Mouse (Mus musculus) stomach, postnatal 0 days (tissue): ENCODE measurements at regions not wholly inside any gene's neighbourhood (a gene's known extent, or its start where the extent isn't known, plus 50 kb on each side); places are given as distances from the start of the nearest gene placed in this dataset.
A peak's percentile ranks its signal among the peaks of the same experiment; 100 is the strongest.

ENCODE experiments used
- ATAC-seq: fragments of 200-750 bp; cut with Nextera tagmentation; 2 replicates; pipeline ENCODE4 v1.8.0; 2017; ENCODE audit not compliant: low FRiP score, low TSS enrichment
- DNase-seq: peaks from one replicate; pipeline ENCODE4 v3.0.0-alpha.2; 2016; ENCODE audit warnings: low spot score
- H3K27ac ChIP-seq: fragments of 300-500 bp; sonication (generic); replicated peaks from 2 replicates; pipeline ENCODE4 v1.5.1; 2014; ENCODE audit warnings: mild to moderate bottlenecking, control low read depth
- H3K27me3 ChIP-seq: fragments of 300-500 bp; sonication (generic); 2 replicates; pipeline ENCODE4 v1.6.1; 2014; ENCODE audit warnings: low read length; ENCODE audit not compliant: control insufficient read depth, insufficient read depth
- H3K36me3 ChIP-seq: fragments of 300-500 bp; sonication (generic); 2 replicates; pipeline ENCODE4 v1.6.1; 2014; ENCODE audit warnings: low read length, mixed read lengths; ENCODE audit not compliant: control insufficient read depth, insufficient read depth
- H3K4me1 ChIP-seq: fragments of 300-500 bp; sonication (generic); replicated peaks from 2 replicates; pipeline ENCODE4 v1.6.1; 2014; ENCODE audit warnings: antibody characterized with exemption; ENCODE audit not compliant: control insufficient read depth, insufficient read depth
- H3K4me2 ChIP-seq: fragments of 300-500 bp; sonication (generic); replicated peaks from 2 replicates; pipeline ENCODE4 v1.6.1; 2014; ENCODE audit warnings: low read depth, mild to moderate bottlenecking, control low read depth, moderate library complexity
- H3K4me3 ChIP-seq: fragments of 300-500 bp; sonication (generic); 2 replicates; pipeline ENCODE4 v1.5.1; 2014; ENCODE audit warnings: low read depth, low read length, control low read depth
- H3K9ac ChIP-seq: fragments of 300-500 bp; sonication (generic); 2 replicates; pipeline ENCODE4 v1.6.1; 2014; ENCODE audit warnings: mild to moderate bottlenecking, low read length, control low read depth, mixed read lengths
- H3K9me3 ChIP-seq: fragments of 300-500 bp; sonication (generic); 2 replicates; pipeline ENCODE4 v1.6.1; 2016; ENCODE audit warnings: low read length; ENCODE audit not compliant: control insufficient read depth
- CTCF ChIP-seq: IDR thresholded peaks from 2 replicates; pipeline ENCODE4 v1.5.1; 2016; ENCODE audit warnings: antibody characterized with exemption, low read depth, mild to moderate bottlenecking, moderate library complexity
- EP300 ChIP-seq: optimal IDR thresholded peaks from 2 replicates; pipeline ENCODE3; 2016; ENCODE audit warnings: antibody characterized with exemption
- WGBS: fragments of 180-500 bp; shearing (Covaris S2); extraction: QIAGEN DNeasy Blood & Tissue Kit; methylation state at CpG from one replicate; pipeline ENCODE4 v1.1.7; 2014; 5-methylcytosine and 5-hydroxymethylcytosine counted together

DNA sequence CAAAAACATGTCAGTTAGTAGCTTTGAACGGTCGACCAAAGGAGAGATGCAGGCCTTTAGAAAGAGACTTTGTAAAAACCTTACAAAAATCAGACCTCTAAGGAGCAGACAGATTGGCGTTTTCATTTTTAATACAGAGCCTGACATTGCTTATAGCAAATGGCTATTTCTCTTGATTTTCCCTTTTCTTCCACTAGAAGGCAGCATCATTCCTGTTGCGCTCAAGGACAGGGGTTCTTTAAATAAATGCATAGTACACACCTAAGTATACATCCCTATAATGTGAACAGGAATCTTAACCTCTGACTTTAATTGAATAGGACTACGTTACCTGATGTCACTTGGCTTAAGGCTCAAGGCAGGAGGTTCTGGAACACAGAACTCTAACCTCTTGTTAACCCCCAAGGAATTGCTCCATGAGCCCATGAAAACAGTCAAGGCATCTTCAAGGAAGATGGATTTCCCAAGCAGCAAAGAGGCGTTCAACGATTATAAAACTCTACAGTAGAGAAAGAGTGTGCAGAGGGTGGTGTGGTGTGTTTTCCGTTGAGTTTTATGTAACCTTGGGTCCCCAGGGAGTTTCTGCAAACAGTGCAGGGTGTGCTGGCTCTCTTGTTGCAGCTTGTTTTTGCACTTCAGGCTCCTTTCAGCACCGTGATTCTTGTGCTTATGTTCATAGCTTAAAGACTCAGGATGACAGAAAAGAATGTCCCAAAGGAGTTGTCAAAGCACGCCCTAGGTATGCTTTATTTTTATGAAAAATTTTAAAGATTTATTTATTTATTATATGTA lies 124.1 kb upstream of the Zfp648 start:
- H3K36me3 ChIP-seq: no peaks in the 10 kb centered on the region
- no peak overlapping the region for H3K4me3 ChIP-seq
- H3K9ac ChIP-seq: no peak overlapping the region
- no peak overlapping the region for H3K4me2 ChIP-seq
- no peak overlapping the region; the same call in 1 of the 2 replicates for H3K27ac ChIP-seq
- no peaks in the 10 kb centered on the region for H3K9me3 ChIP-seq
- WGBS: 53% methylated on average over 10 of the region's 10 CpGs
- ATAC-seq (no peak), DNase-seq (no peak)
- H3K4me1 ChIP-seq: 0 out of 2 replicates have a peak, but pooled peaks cover 7% of the 10 kb centered on the region
- H3K27me3 ChIP-seq: no peaks in the 10 kb centered on the region
- TF ChIP-seq CTCF (peak; percentile 84), EP300 (peak; percentile 79)

- DNase-seq (peak; percentile 89), ATAC-seq (peak; percentile 95)
- Histone ChIP-seq H3K9ac (no peak overlapping the region), H3K27ac (peak overlapping the region; percentile 86), H3K4me3 (no peak overlapping the region), H3K9me3 (no peaks in the 10 kb centered on the region), H3K4me1 (0 out of 2 replicates have a peak, but pooled peaks cover 7% of the 10 kb centered on the region), H3K27me3 (no peaks in the 10 kb centered on the region), H3K36me3 (no peaks in the 10 kb centered on the region), H3K4me2 (no peak overlapping the region)
- WGBS: 34% methylated on average over 10 of the region's 10 CpGs
- TF ChIP-seq EP300 (peak; percentile 82), CTCF (peak; percentile 4; the same call in 1 of the 2 replicates)
Observed at GRCm38 (mm10) chr1:154080505-154081380, 120.2 kb upstream of the Zfp648 start.

DNA sequence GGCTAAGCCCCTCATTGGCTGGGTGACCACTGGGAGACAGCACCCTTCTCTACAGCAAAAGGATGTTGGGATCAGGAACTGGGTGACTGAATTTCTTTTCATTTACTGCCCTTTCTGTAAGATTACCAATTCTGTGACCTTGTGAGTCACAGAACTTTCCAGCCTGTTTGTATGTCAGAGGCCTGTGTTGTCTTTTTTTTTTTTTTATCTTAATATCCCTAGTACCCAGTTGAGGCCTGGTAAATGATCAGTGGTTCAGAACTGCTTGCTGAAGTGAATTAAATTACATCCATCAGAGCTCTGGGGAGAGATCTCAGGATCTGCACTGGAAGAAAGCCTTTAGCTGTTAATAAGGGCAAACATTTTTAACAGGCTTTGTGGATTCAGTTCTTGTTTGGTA lies 114.8 kb upstream of the Zfp648 start:
- H3K27me3 ChIP-seq: no peaks in the 10 kb centered on the region
- H3K9ac ChIP-seq: no peak overlapping the region
- no peak for ATAC-seq
- DNase-seq: no peak
- no peak for TF ChIP-seq CTCF
- no peak for TF ChIP-seq EP300
- no peaks in the 10 kb centered on the region for H3K4me1 ChIP-seq
- H3K27ac ChIP-seq: 0 out of 2 replicates have a peak overlapping the region, but pooled peaks have one; percentile 45
- no peaks in the 10 kb centered on the region for H3K36me3 ChIP-seq
- no peaks in the 10 kb centered on the region for H3K9me3 ChIP-seq
- no peak overlapping the region for H3K4me2 ChIP-seq
- no peak overlapping the region for H3K4me3 ChIP-seq

DNA sequence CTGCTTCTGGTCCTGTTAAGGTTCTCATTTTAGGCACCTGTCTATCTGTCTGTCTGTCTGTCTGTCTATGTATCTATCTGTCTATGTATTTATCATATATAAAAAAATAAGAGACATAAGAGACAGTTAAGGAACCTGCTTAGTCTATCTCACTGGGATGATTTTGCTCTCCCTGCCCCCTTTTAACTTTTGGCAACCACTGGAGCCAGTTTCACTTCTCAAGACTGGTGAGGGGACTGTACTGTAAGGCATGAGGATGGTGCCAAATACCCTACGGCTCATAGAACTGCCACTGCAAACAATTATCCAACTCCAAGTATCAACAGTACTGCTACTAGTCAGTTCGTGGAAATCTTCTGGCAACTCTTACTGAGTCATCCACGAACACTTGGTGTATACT lies 111.2 kb upstream of the Zfp648 start:
- no peaks in the 10 kb centered on the region for H3K36me3 ChIP-seq
- H3K4me2 ChIP-seq: no peak overlapping the region
- no peak for TF ChIP-seq EP300
- TF ChIP-seq CTCF: no peak
- no peaks in the 10 kb centered on the region for H3K9me3 ChIP-seq
- ATAC-seq (peak; percentile 53; the same call in 1 of the 2 replicates), DNase-seq (no peak)
- WGBS: 59% methylated on average over 3 of the region's 3 CpGs
- no peak overlapping the region for H3K27ac ChIP-seq
- H3K4me1 ChIP-seq: no peaks in the 10 kb centered on the region
- H3K4me3 ChIP-seq: no peak overlapping the region
- H3K27me3 ChIP-seq: no peaks in the 10 kb centered on the region
- H3K9ac ChIP-seq: no peak overlapping the region

GRCm38 (mm10) chr1:154090521-154091490 lies 110.2 kb upstream of the Zfp648 start:
- no peaks in the 10 kb centered on the region for H3K27me3 ChIP-seq
- no peaks in the 10 kb centered on the region for H3K9me3 ChIP-seq
- H3K4me1 ChIP-seq: no peaks in the 10 kb centered on the region
- no peak overlapping the region for H3K4me2 ChIP-seq
- 47% methylated on average over 7 of the region's 7 CpGs for WGBS
- H3K4me3 ChIP-seq: no peak overlapping the region
- no peak for ATAC-seq
- no peak overlapping the region for H3K9ac ChIP-seq
- no peaks in the 10 kb centered on the region for H3K36me3 ChIP-seq
- DNase-seq: no peak
- TF ChIP-seq CTCF (no peak), EP300 (no peak)
- no peak overlapping the region for H3K27ac ChIP-seq
